Mouse (Mus musculus) stomach, postnatal 0 days (tissue): Measurements from ENCODE around the gene Sft2d2.

Source experiments
- CTCF ChIP-seq: IDR thresholded peaks from 2 replicates; pipeline ENCODE4 v1.5.1; 2016; ENCODE audit warnings: antibody characterized with exemption, low read depth, mild to moderate bottlenecking, moderate library complexity
- EP300 ChIP-seq: optimal IDR thresholded peaks from 2 replicates; pipeline ENCODE3; 2016; ENCODE audit warnings: antibody characterized with exemption

DNA sequence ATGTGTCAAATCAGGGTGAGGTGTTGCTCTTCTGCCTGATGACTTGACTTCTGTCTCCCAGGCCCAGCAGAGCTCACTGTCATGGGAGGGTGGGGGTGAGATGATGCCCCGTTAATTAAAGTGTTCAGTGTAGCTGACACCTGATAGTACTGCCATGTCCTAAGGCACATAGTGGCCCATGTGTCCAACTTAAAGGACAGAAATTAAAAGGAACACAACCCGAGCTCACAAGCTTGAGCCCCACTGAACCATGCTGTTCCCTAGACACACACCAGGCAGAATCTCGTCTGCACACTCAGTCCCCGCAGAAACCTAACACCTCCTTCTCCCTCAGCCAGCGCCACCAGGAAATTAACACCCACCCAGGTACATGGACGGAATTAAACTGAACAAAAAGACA, 29.3 kb downstream of the Sft2d2 start:
- no peak for TF ChIP-seq CTCF
- no peak for TF ChIP-seq EP300
